Mouse (Mus musculus) Patski (cell line): ENCODE data around the gene Olfr1490. TPM values are rescaled to one million over a fixed set of nuclear protein-coding genes. Genes with fewer than 3 reads are reported as not detected.
"Not testable (repeated sequence)": the region's sequence is repeated elsewhere in the genome, so short reads cannot be mapped to it uniquely, and the experiment has no call there.

Experiments used
- ATAC-seq: fragments of 100-300 bp; one replicate; pipeline ENCODE4 v1.8.0; 2021
- CTCF ChIA-PET: fragments of 350-600 bp; sonication (Branson Sonifier 250); formaldehyde crosslinking; loops from one replicate; lab custom pipeline; 2022; ENCODE audit warnings: inconsistent platforms; lab: Charles Lee
- POLR2A ChIA-PET: fragments of 350-600 bp; sonication (Branson Sonifier 250); formaldehyde crosslinking; loops from one replicate; lab custom pipeline; 2022; ENCODE audit warnings: antibody characterized with exemption, inconsistent platforms; lab: Charles Lee
- DNase-seq: peaks from one replicate; pipeline ENCODE4 v3.0.0-alpha.2; 2011; ENCODE audit warnings: low read depth, low spot score
- H3K27me3 ChIP-seq: fragments of 371-371 bp; one replicate; pipeline ENCODE4 v1.5.1; 2021
- CTCF ChIP-seq: fragments of 100-300 bp; IDR thresholded peaks from one replicate; pipeline ENCODE4 v1.5.1; 2021
- in situ Hi-C: fragments of 300-500 bp; cut with MboI; formaldehyde crosslinking; loops from 3 replicates; pipeline ENCODE4 v1.11.1; 2018; ENCODE audit warnings: low pct_unique_long_range_greater_than_20kb, mixed read lengths
- polyA plus RNA-seq: library from polyadenylated mRNA; unstranded; gene quantifications from one replicate; pipeline ENCODE4 v1.2.3, GENCODE M21; 2021

The Olfr1490 gene
- polyA plus RNA-seq: not detected

- ChIA-PET POLR2A (no interaction called here), CTCF (no interaction called here)
- in situ Hi-C loops: no loop called here
- ATAC-seq: no peak
- no peak for TF ChIP-seq CTCF
- no peak for DNase-seq
- H3K27me3 ChIP-seq: no peaks in the 10 kb centered on the region
Observed at GRCm38 (mm10) chr19:13650791-13651190, at the start of gene Olfr1490. Gene Olfr1490 (plus strand): TSS chr19:13651091.

GRCm38 (mm10) chr19:13617075-13617474 lies 33.8 kb upstream of the Olfr1490 start, which contains the start of gene Olfr1487:
Gene Olfr1487 (plus strand): TSS chr19:13617375.
- H3K27me3 ChIP-seq, POLR2A ChIA-PET, CTCF ChIA-PET, DNase-seq, ATAC-seq: not testable (repeated sequence)
- in situ Hi-C loops: loop anchor here (5.0 kb wide), 1 partner anchor 90 kb away; the partner anchor contains the start of gene Olfr1480

GRCm38 (mm10) chr19:13631321-13631720 lies 19.6 kb upstream of the Olfr1490 start, which contains the start of gene Olfr1489:
Gene Olfr1489 (plus strand): TSS chr19:13631621.
- in situ Hi-C loops: no loop called here
- POLR2A ChIA-PET: no interaction called here
- DNase-seq (no peak), ATAC-seq (no peak)
- CTCF ChIA-PET: no interaction called here
- H3K27me3 ChIP-seq: no peaks in the 10 kb centered on the region
- no peak for TF ChIP-seq CTCF

- no peaks in the 10 kb centered on the region for H3K27me3 ChIP-seq
- in situ Hi-C loops: no loop called here
- ATAC-seq (no peak), DNase-seq (no peak)
- TF ChIP-seq CTCF: no peak
- CTCF ChIA-PET: no interaction called here
- POLR2A ChIA-PET: no interaction called here
Observed at GRCm38 (mm10) chr19:13696968-13697367, 46.1 kb downstream of the Olfr1490 start, which contains the start of gene Olfr1491. Gene Olfr1491 (plus strand): TSS chr19:13697268.

Other genes with a start within 250 kb of the Olfr1490 start
- not detected for gene Olfr1469, start 243.2 kb upstream of the Olfr1490 start, polyA plus RNA-seq
- gene Olfr1471, start 207.7 kb upstream of the Olfr1490 start, polyA plus RNA-seq: not detected
- not detected for gene Olfr1472, start 195.0 kb upstream of the Olfr1490 start, polyA plus RNA-seq
- gene Olfr1474, start 181.5 kb upstream of the Olfr1490 start, polyA plus RNA-seq: not detected
- not detected for gene Olfr1475, start 170.9 kb upstream of the Olfr1490 start, polyA plus RNA-seq
- not detected for gene Olfr1477, start 150.5 kb upstream of the Olfr1490 start, polyA plus RNA-seq
- not detected for gene Olfr1480, start 123.2 kb upstream of the Olfr1490 start, polyA plus RNA-seq
- not detected for gene Olfr1484, start 67.6 kb upstream of the Olfr1490 start, polyA plus RNA-seq
- gene Olfr1487, start 33.7 kb upstream of the Olfr1490 start, polyA plus RNA-seq: not detected
- gene Olfr1489, start 19.5 kb upstream of the Olfr1490 start, polyA plus RNA-seq: not detected
- gene Olfr1491, start 46.2 kb downstream of the Olfr1490 start, polyA plus RNA-seq: not detected
- gene Olfr1493-ps1, start 72.2 kb downstream of the Olfr1490 start, polyA plus RNA-seq: not detected
- not detected for gene Olfr1494, start 88.6 kb downstream of the Olfr1490 start, polyA plus RNA-seq
- not detected for gene Olfr1495, start 113.5 kb downstream of the Olfr1490 start, polyA plus RNA-seq
- gene Olfr1496, start 126.8 kb downstream of the Olfr1490 start, polyA plus RNA-seq: not detected
- gene Olfr1497, start 147.1 kb downstream of the Olfr1490 start, polyA plus RNA-seq: not detected
- gene Olfr1499, start 168.4 kb downstream of the Olfr1490 start, polyA plus RNA-seq: not detected
- gene Olfr1500, start 179.4 kb downstream of the Olfr1490 start, polyA plus RNA-seq: not detected
- gene Olfr1501, start 199.6 kb downstream of the Olfr1490 start, polyA plus RNA-seq: not detected
- gene Olfr1502, start 210.7 kb downstream of the Olfr1490 start, polyA plus RNA-seq: not detected
- not detected for gene Olfr1504, start 246.8 kb downstream of the Olfr1490 start, polyA plus RNA-seq